Mouse (Mus musculus): ENCODE results near the gene Atcay. TPM values are rescaled to one million over a fixed set of nuclear protein-coding genes. Genes with fewer than 3 reads are reported as not detected.

Atcay gene
- polyA plus RNA-seq, 1 experiment from 2014 or later: 2.2 TPM

GRCm38 (mm10) chr10:81192270-81192967 lies 38.2 kb downstream of the Atcay start:
- peak; percentile 84 for DNase-seq (ENCODE audit: low spot score)
- Histone ChIP-seq H3K9ac (ENCODE audit: low read length) (peak overlapping the region; percentile 66), H3K9me3 (ENCODE audit: control insufficient read depth, low read length) (no peaks in the 10 kb centered on the region), H3K4me2 (ENCODE audit: low read length) (peak overlapping the region; percentile 98), H3K27me3 (replicated peaks; ENCODE audit: control insufficient read depth, insufficient read depth, low read length) (peaks cover 28% of the 10 kb centered on the region), H3K4me1 (replicated peaks; ENCODE audit: control insufficient read depth, insufficient read depth, low read length) (peaks cover 13% of the 10 kb centered on the region), H3K27ac (ENCODE audit: low read depth) (peak overlapping the region; percentile 83), H3K36me3 (ENCODE audit: control insufficient read depth, insufficient read depth, low read length) (peaks cover 24% of the 10 kb centered on the region), H3K4me3 (ENCODE audit: low read depth, low read length) (peak overlapping the region; percentile 56)
- 1% methylated on average over 64 of the region's 93 CpGs for WGBS
- ATAC-seq (replicated peaks; ENCODE audit: low FRiP score, low TSS enrichment, low read depth): peak; percentile 85

- no peaks in the 10 kb centered on the region for H3K9me3 ChIP-seq (ENCODE audit: control insufficient read depth, low read length)
- no peak overlapping the region for H3K9ac ChIP-seq (ENCODE audit: low read length)
- H3K27me3 ChIP-seq (replicated peaks; ENCODE audit: control insufficient read depth, insufficient read depth, low read length): peaks cover 20% of the 10 kb centered on the region
- peaks cover 32% of the 10 kb centered on the region for H3K36me3 ChIP-seq (ENCODE audit: control insufficient read depth, insufficient read depth, low read length)
- peaks cover 13% of the 10 kb centered on the region for H3K4me1 ChIP-seq (replicated peaks; ENCODE audit: control insufficient read depth, insufficient read depth, low read length)
- DNase-seq (ENCODE audit: low spot score) (no peak), ATAC-seq (replicated peaks; ENCODE audit: low FRiP score, low TSS enrichment, low read depth) (no peak)
- H3K4me2 ChIP-seq (ENCODE audit: low read length): no peak overlapping the region
- no peak overlapping the region for H3K4me3 ChIP-seq (ENCODE audit: low read depth, low read length)
- WGBS: 83% methylated on average over 18 of the region's 18 CpGs
- H3K27ac ChIP-seq (ENCODE audit: low read depth): no peak overlapping the region
Observed at GRCm38 (mm10) chr10:81191342-81191982, 39.2 kb downstream of the Atcay start.

- Histone ChIP-seq H3K4me2 (ENCODE audit: low read length) (no peak overlapping the region), H3K36me3 (ENCODE audit: control insufficient read depth, insufficient read depth, low read length) (peaks cover 34% of the 10 kb centered on the region), H3K4me1 (replicated peaks; ENCODE audit: control insufficient read depth, insufficient read depth, low read length) (peaks cover 13% of the 10 kb centered on the region), H3K4me3 (ENCODE audit: low read depth, low read length) (no peak overlapping the region), H3K9me3 (ENCODE audit: control insufficient read depth, low read length) (no peaks in the 10 kb centered on the region), H3K27ac (ENCODE audit: low read depth) (no peak overlapping the region), H3K9ac (ENCODE audit: low read length) (no peak overlapping the region), H3K27me3 (replicated peaks; ENCODE audit: control insufficient read depth, insufficient read depth, low read length) (peaks cover 18% of the 10 kb centered on the region)
- ATAC-seq (replicated peaks; ENCODE audit: low FRiP score, low TSS enrichment, low read depth): no peak
- no peak for DNase-seq (ENCODE audit: low spot score)
- WGBS: 74% methylated on average over 6 of the region's 6 CpGs
Observed at GRCm38 (mm10) chr10:81190912-81191321, 39.7 kb downstream of the Atcay start.

- Histone ChIP-seq H3K9ac (ENCODE audit: low read length) (no peak overlapping the region), H3K4me3 (ENCODE audit: low read depth, low read length) (no peak overlapping the region), H3K9me3 (ENCODE audit: control insufficient read depth, low read length) (no peaks in the 10 kb centered on the region), H3K27ac (ENCODE audit: low read depth) (no peak overlapping the region), H3K27me3 (replicated peaks; ENCODE audit: control insufficient read depth, insufficient read depth, low read length) (peaks cover 15% of the 10 kb centered on the region), H3K4me1 (replicated peaks; ENCODE audit: control insufficient read depth, insufficient read depth, low read length) (peaks cover 13% of the 10 kb centered on the region), H3K4me2 (ENCODE audit: low read length) (no peak overlapping the region), H3K36me3 (ENCODE audit: control insufficient read depth, insufficient read depth, low read length) (peaks cover 38% of the 10 kb centered on the region)
- 73% methylated on average over 31 of the region's 31 CpGs for WGBS
- ATAC-seq (replicated peaks; ENCODE audit: low FRiP score, low TSS enrichment, low read depth) (no peak), DNase-seq (ENCODE audit: low spot score) (no peak)
Observed at GRCm38 (mm10) chr10:81190236-81190911, 40.3 kb downstream of the Atcay start.

GRCm38 (mm10) chr10:81189821-81190220 lies 40.8 kb downstream of the Atcay start:
- Histone ChIP-seq H3K36me3 (ENCODE audit: control insufficient read depth, insufficient read depth, low read length) (peaks cover 42% of the 10 kb centered on the region), H3K27ac (ENCODE audit: low read depth) (no peak overlapping the region), H3K27me3 (replicated peaks; ENCODE audit: control insufficient read depth, insufficient read depth, low read length) (peaks cover 9% of the 10 kb centered on the region), H3K4me3 (ENCODE audit: low read depth, low read length) (no peak overlapping the region), H3K4me2 (ENCODE audit: low read length) (no peak overlapping the region), H3K4me1 (replicated peaks; ENCODE audit: control insufficient read depth, insufficient read depth, low read length) (peaks cover 18% of the 10 kb centered on the region), H3K9ac (ENCODE audit: low read length) (no peak overlapping the region), H3K9me3 (ENCODE audit: control insufficient read depth, low read length) (no peaks in the 10 kb centered on the region)
- DNase-seq (ENCODE audit: low spot score): no peak
- no peak for ATAC-seq (replicated peaks; ENCODE audit: low FRiP score, low TSS enrichment, low read depth)
- WGBS: 81% methylated on average over 26 of the region's 26 CpGs

- 96% methylated on average over 9 of the region's 9 CpGs for WGBS
- H3K4me2 ChIP-seq (ENCODE audit: low read length): no peak overlapping the region
- no peak overlapping the region for H3K27ac ChIP-seq (ENCODE audit: low read depth)
- peaks cover 23% of the 10 kb centered on the region for H3K4me1 ChIP-seq (replicated peaks; ENCODE audit: control insufficient read depth, insufficient read depth, low read length)
- DNase-seq (ENCODE audit: low spot score) (no peak), ATAC-seq (replicated peaks; ENCODE audit: low FRiP score, low TSS enrichment, low read depth) (no peak)
- peaks cover 49% of the 10 kb centered on the region for H3K36me3 ChIP-seq (ENCODE audit: control insufficient read depth, insufficient read depth, low read length)
- H3K9ac ChIP-seq (ENCODE audit: low read length): 0 out of 2 replicates have a peak overlapping the region, but pooled peaks have one; percentile 6
- H3K4me3 ChIP-seq (ENCODE audit: low read depth, low read length): no peak overlapping the region
- no peaks in the 10 kb centered on the region for H3K27me3 ChIP-seq (replicated peaks; ENCODE audit: control insufficient read depth, insufficient read depth, low read length)
- H3K9me3 ChIP-seq (ENCODE audit: control insufficient read depth, low read length): no peaks in the 10 kb centered on the region
Observed at GRCm38 (mm10) chr10:81187161-81187560, 43.5 kb downstream of the Atcay start.

GRCm38 (mm10) chr10:81184765-81185164 lies 45.9 kb downstream of the Atcay start:
- H3K36me3 ChIP-seq (ENCODE audit: control insufficient read depth, insufficient read depth, low read length): peaks cover 59% of the 10 kb centered on the region
- ATAC-seq (replicated peaks; ENCODE audit: low FRiP score, low TSS enrichment, low read depth) (0 out of 2 replicates have a peak, but pooled peaks have one; percentile 14), DNase-seq (ENCODE audit: low spot score) (no peak)
- H3K9ac ChIP-seq (ENCODE audit: low read length): peak overlapping the region; percentile 20; the same call in 1 of the 2 replicates
- 4% methylated on average over 4 of the region's 4 CpGs for WGBS
- no peaks in the 10 kb centered on the region for H3K27me3 ChIP-seq (replicated peaks; ENCODE audit: control insufficient read depth, insufficient read depth, low read length)
- peak overlapping the region; percentile 90 for H3K27ac ChIP-seq (ENCODE audit: low read depth)
- H3K4me3 ChIP-seq (ENCODE audit: low read depth, low read length): no peak overlapping the region
- H3K4me2 ChIP-seq (ENCODE audit: low read length): peak overlapping the region; percentile 65
- no peaks in the 10 kb centered on the region for H3K9me3 ChIP-seq (ENCODE audit: control insufficient read depth, low read length)
- peaks cover 17% of the 10 kb centered on the region for H3K4me1 ChIP-seq (replicated peaks; ENCODE audit: control insufficient read depth, insufficient read depth, low read length)

- Histone ChIP-seq H3K36me3 (ENCODE audit: control insufficient read depth, insufficient read depth, low read length) (peaks cover 68% of the 10 kb centered on the region), H3K9me3 (ENCODE audit: control insufficient read depth, low read length) (no peaks in the 10 kb centered on the region), H3K27ac (ENCODE audit: low read depth) (peak within 1 kb of the TSS; percentile 90), H3K4me1 (replicated peaks; ENCODE audit: control insufficient read depth, insufficient read depth, low read length) (peaks cover 17% of the 10 kb centered on the region), H3K27me3 (replicated peaks; ENCODE audit: control insufficient read depth, insufficient read depth, low read length) (no peaks in the 10 kb centered on the region), H3K4me2 (ENCODE audit: low read length) (peak within 1 kb of the TSS; percentile 65), H3K9ac (ENCODE audit: low read length) (peak within 1 kb of the TSS; percentile 72), H3K4me3 (ENCODE audit: low read depth, low read length) (peak within 1 kb of the TSS; percentile 64)
- no peak for DNase-seq (ENCODE audit: low spot score)
- ATAC-seq (replicated peaks; ENCODE audit: low FRiP score, low TSS enrichment, low read depth): no peak
- 84% methylated on average over 5 of the region's 5 CpGs for WGBS
Observed at GRCm38 (mm10) chr10:81183805-81184204, 46.8 kb downstream of the Atcay start, which contains the start of gene 4930442H23Rik. 4930442H23Rik (minus strand) TSS chr10:81183849.

All from intestine, embryonic 14.5 days (tissue).